Mouse (Mus musculus) olfactory bulb, adult 2 months (tissue): Measurements from ENCODE around the gene Adamts9.

ENCODE experiments used
- CTCF ChIP-seq: fragments of 200-500 bp; IDR thresholded peaks from 2 replicates; pipeline ENCODE4 v1.5.1; 2012; ENCODE audit warnings: low read depth, mild to moderate bottlenecking, low read length, moderate library complexity; ENCODE audit not compliant: insufficient read depth
- POLR2A ChIP-seq: fragments of 200-500 bp; IDR thresholded peaks from 2 replicates; pipeline ENCODE4 v1.6.1; 2012; ENCODE audit warnings: mild to moderate bottlenecking, low read depth, low read length, moderate library complexity; ENCODE audit not compliant: insufficient read depth

- no peak for TF ChIP-seq CTCF
- no peak for TF ChIP-seq POLR2A
Measured at GRCm38 (mm10) chr6:92749420-92749819, 193.9 kb downstream of the Adamts9 start.
